20 mouse cellular contexts compared by ENCODE assay signal in genomic region chr11:117748628-117749027, GRCm38 (mm10). TPM values are rescaled to one million over a fixed set of nuclear protein-coding genes. Genes with fewer than 3 reads are reported as not detected.
"Had no signal": no experiment of that assay in that cellular context is flagged by ENCODE, and none has a peak within 500 bp of the region (broad histone marks: within the 10 kb centered on the region; RNA-seq: fewer than 3 reads in every experiment).

No protein-coding gene starts in this region.

- H3K4me1 ChIP-seq: midbrain, embryonic 10.5 days; midbrain, embryonic 13.5 days; midbrain, embryonic 15.5 days; neural tube, embryonic 13.5 days; neural tube, embryonic 15.5 days; stomach, embryonic 15.5 days had no signal

- H3K4me3 ChIP-seq: midbrain, embryonic 10.5 days; midbrain, embryonic 13.5 days; midbrain, embryonic 15.5 days; neural tube, embryonic 13.5 days; neural tube, embryonic 15.5 days; stomach, embryonic 15.5 days had no signal

- DNase-seq: lung, adult 18-20 months; lung, embryonic 14.5 days; lung, postnatal 10 days; lung, postnatal 4 days; retina, postnatal 1 day; right cerebral cortex, postnatal 4 days; thymus, adult 2 months; thymus, postnatal 25 days; thymus, postnatal 4 days had no signal

- H3K27ac ChIP-seq: midbrain, embryonic 10.5 days; midbrain, embryonic 13.5 days; midbrain, embryonic 15.5 days; neural tube, embryonic 13.5 days; neural tube, embryonic 15.5 days; stomach, embryonic 15.5 days; stomach, postnatal 0 days had no signal

- H3K27me3 ChIP-seq: midbrain, embryonic 13.5 days; midbrain, embryonic 15.5 days; neural tube, embryonic 13.5 days; neural tube, embryonic 15.5 days; stomach, embryonic 15.5 days had no signal

- H3K9ac ChIP-seq: lung, embryonic 14.5 days; midbrain, embryonic 13.5 days; midbrain, embryonic 15.5 days; neural tube, embryonic 13.5 days; neural tube, embryonic 15.5 days; stomach, embryonic 15.5 days had no signal

- H3K4me2 ChIP-seq: lung, embryonic 14.5 days; midbrain, embryonic 13.5 days; midbrain, embryonic 15.5 days; neural tube, embryonic 13.5 days; neural tube, embryonic 15.5 days; stomach, embryonic 15.5 days had no signal

RNA-seq across cellular contexts. Expression of gene 6030468B19Rik, which starts 48.8 kb away (rescaled TPM):
- total RNA-seq: midbrain, postnatal 0 days; monocyte, adult 5-6 weeks had no signal
- polyA plus RNA-seq: midbrain, embryonic 13.5 days; midbrain, embryonic 15.5 days; midbrain, postnatal 0 days; neural tube, embryonic 15.5 days; stomach, postnatal 0 days; testis, adult 2 months; urinary bladder, adult 2 months had no signal
